Mouse (Mus musculus): ENCODE measurements around the gene Cfap74.
A peak's percentile ranks its signal among the peaks of the same experiment; 100 is the strongest.
"Not testable (repeated sequence)": the region's sequence is repeated elsewhere in the genome, so short reads cannot be mapped to it uniquely, and the experiment has no call there.

Gene Cfap74

GRCm38 (mm10) chr4:155408695-155409057 is 314 bp upstream of the Cfap74 start:
- no peak for DNase-seq (ENCODE audit: low spot score in 2 of 2)

GRCm38 (mm10) chr4:155412124-155412523 is 3.1 kb downstream of the Cfap74 start:
- no peak for DNase-seq (ENCODE audit: low spot score in 2 of 2)

DNA sequence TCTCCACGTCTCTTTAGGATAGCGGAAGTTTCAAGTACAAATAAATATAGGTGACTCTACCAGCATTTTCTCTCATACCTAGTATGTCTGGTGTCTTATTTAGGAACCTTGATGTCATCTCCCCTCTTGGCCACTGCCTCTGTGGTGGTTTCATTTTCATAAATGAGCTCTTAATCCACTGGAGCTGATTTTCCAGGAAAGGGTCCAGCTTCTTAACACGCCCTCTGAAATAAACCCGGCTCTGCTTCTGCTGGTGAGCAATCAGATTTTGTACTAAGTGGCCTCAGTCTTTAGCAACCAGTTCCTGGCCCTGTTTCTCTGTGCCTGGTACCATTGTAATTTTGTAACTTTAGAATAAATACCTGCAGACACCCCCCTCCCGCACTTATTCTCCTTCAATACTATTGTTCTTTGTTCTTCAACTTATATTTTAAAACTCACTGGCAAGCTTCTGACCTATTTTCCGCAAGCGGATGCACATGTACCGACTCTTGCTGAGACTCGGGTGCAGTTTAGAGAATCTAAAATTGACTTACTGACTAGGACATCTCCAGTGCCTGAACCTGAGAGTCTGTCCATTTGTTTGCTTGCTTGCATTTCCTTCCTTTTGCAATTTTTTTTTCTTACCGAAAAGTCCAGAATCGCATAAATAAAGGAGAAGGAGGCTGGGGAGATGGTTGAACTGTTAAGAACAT is 4.8 kb downstream of the Cfap74 start:
- DNase-seq (ENCODE audit: low spot score in 2 of 2) = no peak

GRCm38 (mm10) chr4:155414656-155415235 is 5.8 kb downstream of the Cfap74 start:
- no peak for DNase-seq (ENCODE audit: low spot score in 2 of 2)

DNA sequence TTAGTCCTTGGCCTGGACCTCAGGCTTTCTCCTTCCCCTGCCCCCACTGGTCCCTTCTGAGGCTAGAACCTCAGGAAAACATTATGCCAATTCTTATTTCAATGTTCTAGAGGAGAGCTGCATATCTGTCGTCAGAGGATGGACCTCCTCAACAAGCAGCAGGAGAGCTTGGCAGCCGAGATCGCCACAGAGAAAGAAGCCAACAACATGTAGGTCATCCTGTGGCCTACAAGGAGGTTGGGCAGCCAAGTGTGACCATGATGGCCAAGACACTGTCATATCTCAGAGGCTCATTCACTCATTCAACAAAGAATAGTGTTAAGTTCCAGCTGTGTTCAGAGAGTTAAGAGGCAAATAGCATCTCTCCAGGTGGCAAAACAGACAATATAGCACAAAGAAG is 11.1 kb downstream of the Cfap74 start:
- DNase-seq (ENCODE audit: low spot score in 2 of 2) = no peak

DNA sequence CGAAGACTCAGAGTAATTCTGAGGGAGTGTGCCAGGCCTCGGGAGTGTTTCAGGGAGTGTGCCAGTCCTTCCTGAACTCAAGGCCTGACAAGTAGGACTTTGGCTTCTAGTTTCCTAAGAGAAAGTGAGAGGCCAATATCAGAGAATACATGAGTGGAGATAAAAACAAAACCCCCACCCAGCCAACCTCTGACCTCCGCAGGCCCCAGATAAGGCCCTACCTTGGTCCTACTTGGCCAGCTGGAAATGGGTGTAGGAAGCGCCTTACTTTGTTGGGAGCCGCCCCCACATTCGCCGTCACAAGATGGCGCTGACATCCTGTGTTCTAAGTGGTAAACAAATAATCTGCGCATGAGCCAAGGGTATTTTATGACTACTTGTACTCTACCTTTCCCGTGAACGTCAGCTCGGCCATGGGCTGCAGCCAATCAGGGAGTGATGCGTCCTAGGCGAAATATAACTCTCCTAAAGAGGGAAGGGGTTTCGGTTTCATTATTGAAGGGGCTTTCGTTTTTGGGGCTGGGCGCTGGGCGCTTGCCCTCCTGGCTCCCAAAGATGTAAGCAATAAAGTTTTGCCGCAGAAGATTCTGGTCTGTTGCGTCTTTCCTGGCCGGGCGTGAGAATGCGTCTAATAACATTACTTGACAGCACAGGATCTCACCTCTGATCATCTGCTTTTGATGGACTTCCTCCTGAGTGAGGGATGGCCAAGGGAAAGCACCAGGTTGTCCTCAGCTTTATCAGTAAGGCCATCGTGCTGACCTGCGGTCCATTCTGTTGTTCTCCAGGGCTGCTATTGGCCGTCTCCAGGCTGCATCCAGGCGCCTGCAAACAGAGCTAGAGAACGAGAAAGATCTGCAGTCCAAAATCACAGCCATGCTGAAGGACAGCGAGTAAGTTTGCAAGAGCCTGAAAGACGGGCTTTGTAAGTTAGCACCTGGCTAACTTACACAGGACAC is 12.7 kb downstream of the Cfap74 start:
- not testable (repeated sequence) for DNase-seq (ENCODE audit: low spot score in 2 of 2)

DNA sequence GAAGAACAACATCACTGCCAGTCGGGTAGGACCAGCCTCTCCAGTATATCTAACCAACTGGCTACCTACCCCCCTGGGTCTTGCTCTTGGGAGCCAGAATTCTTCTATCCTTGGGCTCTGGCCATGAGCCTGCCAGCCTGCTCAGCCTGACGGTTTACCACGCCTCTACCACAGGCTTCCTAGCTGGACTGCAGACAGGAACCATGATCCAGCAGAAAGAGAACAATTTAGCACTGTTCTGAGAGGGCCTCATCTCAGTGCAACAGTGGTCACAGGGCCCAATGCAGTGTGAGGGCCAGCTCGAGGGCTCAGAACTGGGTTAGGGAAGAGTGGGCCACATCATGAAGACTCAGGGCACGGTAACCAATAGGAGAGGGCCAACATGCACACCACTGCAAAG is 15.0 kb downstream of the Cfap74 start:
- DNase-seq (ENCODE audit: low spot score in 2 of 2) = no peak

DNA sequence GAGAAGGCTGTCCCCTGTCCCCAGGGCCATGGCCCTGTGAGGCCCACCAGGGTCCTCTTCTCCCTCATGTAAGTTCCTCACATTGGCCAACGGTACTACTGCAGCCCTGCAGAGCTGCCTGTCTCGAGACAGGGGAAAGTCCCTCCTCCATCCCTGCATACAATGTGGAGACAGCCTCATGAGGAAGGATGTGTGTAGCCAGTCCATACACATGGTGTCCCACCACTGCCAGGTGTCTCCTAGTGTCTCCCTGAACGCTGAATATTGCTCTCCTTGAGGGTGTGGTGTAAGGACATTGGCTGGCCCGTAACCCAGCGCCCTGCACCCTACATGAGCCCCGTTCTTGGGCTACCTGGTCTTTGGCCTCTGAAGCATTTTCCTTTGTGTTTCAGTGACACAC is 17.3 kb downstream of the Cfap74 start:
- DNase-seq (ENCODE audit: low spot score in 2 of 2) = no peak

- no peak for DNase-seq (ENCODE audit: low spot score in 2 of 2)
These were observed 19.5 kb downstream of the Cfap74 start for GRCm38 (mm10) chr4:155428442-155428841.

GRCm38 (mm10) chr4:155429202-155429601 is 20.2 kb downstream of the Cfap74 start:
- DNase-seq (ENCODE audit: low spot score in 2 of 2) = no peak

GRCm38 (mm10) chr4:155432358-155432757 is 23.4 kb downstream of the Cfap74 start:
- peak in 1 of 2 experiments; percentile 20 for DNase-seq (ENCODE audit: low spot score in 2 of 2)

- DNase-seq (ENCODE audit: low spot score in 2 of 2) = no peak
These were observed 25.0 kb downstream of the Cfap74 start for GRCm38 (mm10) chr4:155433993-155434392.

GRCm38 (mm10) chr4:155442808-155443207 is 33.8 kb downstream of the Cfap74 start:
- no peak for DNase-seq (ENCODE audit: low spot score in 2 of 2)

GRCm38 (mm10) chr4:155451597-155451996 is 42.6 kb downstream of the Cfap74 start:
- DNase-seq (ENCODE audit: low spot score in 2 of 2) = no peak

- no peak for DNase-seq (ENCODE audit: low spot score in 2 of 2)
These were observed 49.6 kb downstream of the Cfap74 start for GRCm38 (mm10) chr4:155458575-155458974.

DNA sequence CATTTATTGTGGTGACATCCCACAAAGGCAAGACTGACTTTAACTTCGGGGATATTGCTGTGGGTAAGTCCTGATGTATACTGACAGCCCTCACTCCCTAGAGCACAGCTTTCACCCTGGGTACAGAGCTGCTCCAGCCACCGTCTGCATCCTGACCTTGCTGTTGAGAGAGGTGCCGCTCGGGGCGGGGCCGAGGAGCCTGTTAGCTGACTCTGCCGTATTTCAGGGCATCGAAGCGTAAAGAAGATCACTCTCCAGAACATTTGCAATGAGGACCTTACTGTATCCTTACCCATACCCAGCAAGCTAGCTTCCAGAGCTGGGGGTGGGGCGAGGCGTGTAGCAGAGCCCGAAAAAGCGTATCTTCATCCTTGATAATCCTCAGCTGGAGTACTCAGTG is 54.1 kb downstream of the Cfap74 start:
- no peak for DNase-seq (ENCODE audit: low spot score in 2 of 2)

- DNase-seq (ENCODE audit: low spot score in 2 of 2) = no peak
These were observed 54.6 kb downstream of the Cfap74 start for GRCm38 (mm10) chr4:155463611-155464010.

DNA sequence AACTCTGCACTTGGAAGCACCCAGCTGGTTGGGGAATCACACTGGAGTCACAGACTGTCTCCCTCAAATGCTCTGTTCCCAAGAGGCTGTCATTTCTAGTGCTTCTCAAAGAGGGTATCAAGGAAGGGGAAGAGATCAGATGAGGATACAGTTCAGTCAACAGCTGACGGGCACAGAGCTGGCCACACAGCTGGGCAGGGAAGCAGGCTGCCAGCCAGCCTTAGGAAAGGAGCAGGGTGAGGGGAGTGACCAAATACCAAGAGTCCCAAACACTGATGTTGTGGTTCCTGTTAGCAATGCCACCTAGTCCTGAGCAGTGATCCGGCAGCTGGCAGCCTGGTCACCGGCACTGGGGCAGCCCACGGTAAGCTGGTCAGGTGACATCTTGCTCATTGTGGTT is 55.1 kb downstream of the Cfap74 start:
- DNase-seq (ENCODE audit: low spot score in 2 of 2) = no peak

GRCm38 (mm10) chr4:155465607-155466006 is 56.6 kb downstream of the Cfap74 start:
- no peak for DNase-seq (ENCODE audit: low spot score in 2 of 2)

DNA sequence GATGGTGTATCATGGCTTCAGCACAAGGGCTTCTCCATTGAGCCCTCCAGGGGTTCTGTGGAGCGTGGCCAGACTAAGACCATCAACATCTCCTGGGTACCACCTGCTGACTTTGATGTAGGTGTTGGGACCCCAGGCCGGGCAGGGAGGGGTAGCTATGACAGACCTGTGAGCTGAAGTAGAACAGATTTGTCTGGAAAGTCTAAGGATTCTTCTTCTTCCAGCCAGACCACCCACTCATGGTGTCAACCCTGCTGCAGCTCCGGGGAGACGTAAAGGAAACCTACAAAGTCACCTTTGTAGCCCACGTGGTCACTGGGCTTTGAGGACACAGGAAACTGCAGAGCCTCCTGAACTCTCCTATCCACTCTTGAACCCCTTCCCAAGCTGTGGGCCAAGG is 57.1 kb downstream of the Cfap74 start:
- no peak for DNase-seq (ENCODE audit: low spot score in 2 of 2)

- no peak for DNase-seq (ENCODE audit: low spot score in 2 of 2)
These were observed 58.4 kb downstream of the Cfap74 start for GRCm38 (mm10) chr4:155467237-155468010.

- no peak for DNase-seq (ENCODE audit: low spot score in 2 of 2)
These were observed 60.0 kb downstream of the Cfap74 start, which contains the start of gene Tmem52 for GRCm38 (mm10) chr4:155468952-155469351. Tmem52 (plus strand) TSS chr4:155469114.

All from right cerebral cortex, postnatal 36 days (tissue).